In the genomic region with DNA sequence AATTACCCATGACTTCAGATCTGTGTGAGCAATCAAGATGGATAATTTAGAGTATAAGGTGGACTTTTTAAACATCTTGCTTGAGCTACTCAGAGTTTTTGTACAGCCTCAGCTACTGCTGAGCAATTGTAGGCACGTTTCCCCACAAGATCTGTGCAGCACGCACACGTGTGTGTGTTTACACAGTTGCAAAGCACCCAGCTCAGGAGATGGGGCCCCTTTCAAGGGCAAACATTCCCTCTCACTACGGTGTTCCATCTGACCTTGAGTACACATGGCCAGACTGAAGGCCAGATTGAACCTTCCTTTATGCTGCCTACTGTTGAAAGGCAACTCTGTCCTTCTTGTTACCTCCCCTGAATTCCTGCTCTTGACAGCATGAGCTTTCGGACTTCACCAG, we compare ENCODE assay signal across 20 mouse cellular contexts. TPM values are rescaled to one million over a fixed set of nuclear protein-coding genes. Genes with fewer than 3 reads are reported as not detected.
DNase-seq lines count a peak whose midpoint lies in the region; ATAC-seq and TF ChIP-seq lines count a peak whose summit lies in the region.
"Had no signal": no experiment of that assay in that cellular context is flagged by ENCODE, and none has a peak within 500 bp of the region (broad histone marks: within the 10 kb centered on the region; RNA-seq: fewer than 3 reads in every experiment).

No protein-coding gene starts in this region.

- H3K27me3 ChIP-seq in liver, postnatal 0 days (ENCODE audit: insufficient read depth, low read length): peaks cover 37% of the 10 kb centered on the region
- peaks cover 38% of the 10 kb centered on the region for H3K27me3 ChIP-seq in liver, embryonic 11.5 days (replicated peaks; ENCODE audit: control insufficient read depth, insufficient read depth, low read length)
- H3K27me3 ChIP-seq in intestine, embryonic 16.5 days (replicated peaks; ENCODE audit: control insufficient read depth, insufficient read depth, low read length): peaks cover 34% of the 10 kb centered on the region
- H3K27me3 ChIP-seq in stomach, embryonic 14.5 days (ENCODE audit: control insufficient read depth, insufficient read depth, low read length): peaks cover 34% of the 10 kb centered on the region

- ATAC-seq in cerebellum, adult (ENCODE audit: insufficient number of reproducible peaks, low FRiP score, low TSS enrichment): no peak
- no peak for ATAC-seq in liver, postnatal 0 days
- ATAC-seq in liver, embryonic 11.5 days (replicated peaks; ENCODE audit: low FRiP score): no peak
- peak; percentile 60; the same call in 1 of the 2 replicates for ATAC-seq in intestine, embryonic 16.5 days
- 0 out of 2 replicates have a peak, but pooled peaks have one; percentile 63 for ATAC-seq in stomach, embryonic 14.5 days (ENCODE audit: insufficient number of reproducible peaks, insufficient read depth, low FRiP score, low read depth)

- no peaks in the 10 kb centered on the region for H3K36me3 ChIP-seq in liver, postnatal 0 days (replicated peaks; ENCODE audit: insufficient read depth, low read length)
- H3K36me3 ChIP-seq in liver, embryonic 11.5 days (ENCODE audit: control insufficient read depth, insufficient read depth, low read length): no peaks in the 10 kb centered on the region
- no peaks in the 10 kb centered on the region for H3K36me3 ChIP-seq in intestine, embryonic 16.5 days (ENCODE audit: control insufficient read depth, insufficient read depth, low read length)
- no peaks in the 10 kb centered on the region for H3K36me3 ChIP-seq in stomach, embryonic 14.5 days (ENCODE audit: control insufficient read depth, insufficient read depth, low read length)
- H3K36me3 ChIP-seq: embryonic facial prominence, embryonic 15.5 days; heart, embryonic 13.5 days; hindbrain, embryonic 12.5 days; midbrain, embryonic 12.5 days; neural tube, embryonic 12.5 days had no signal

- no peak overlapping the region for H3K4me3 ChIP-seq in liver, postnatal 0 days (ENCODE audit: low read depth, low read length)
- H3K4me3 ChIP-seq in liver, embryonic 11.5 days (ENCODE audit: low read depth, low read length): no peak overlapping the region
- no peak overlapping the region for H3K4me3 ChIP-seq in intestine, embryonic 16.5 days (ENCODE audit: low read length)
- no peak overlapping the region for H3K4me3 ChIP-seq in stomach, embryonic 14.5 days (ENCODE audit: low read depth, low read length)
- H3K4me3 ChIP-seq: embryonic facial prominence, embryonic 15.5 days; heart, embryonic 13.5 days; hindbrain, embryonic 12.5 days; midbrain, embryonic 12.5 days; neural tube, embryonic 12.5 days had no signal

- peak; percentile 16 for DNase-seq in cerebellum, adult 9-11 months
- peak; percentile 7 for DNase-seq in liver, postnatal 0 days
- DNase-seq in liver, embryonic 11.5 days (ENCODE audit: low spot score): no peak
- DNase-seq in thymus, postnatal 4 days: no peak
- DNase-seq: adrenal gland, postnatal 14 days; gastrocnemius, postnatal 25 days; heart, adult 18-20 months; kidney, adult 2 months; left cerebral cortex, postnatal 4 days; liver; lung, postnatal 10 days had no signal

- no peak for TF ChIP-seq EP300 in liver, postnatal 0 days (IDR thresholded peaks at IDR 0.05; ENCODE audit: low read depth)

- peaks cover 15% of the 10 kb centered on the region for H3K4me1 ChIP-seq in liver, postnatal 0 days (ENCODE audit: insufficient read depth)
- H3K4me1 ChIP-seq in liver, embryonic 11.5 days (replicated peaks; ENCODE audit: control insufficient read depth, insufficient read depth, low read length): no peaks in the 10 kb centered on the region; the same call in 1 of the 2 replicates
- H3K4me1 ChIP-seq in intestine, embryonic 16.5 days (ENCODE audit: control insufficient read depth, insufficient read depth, low read length): peaks cover 17% of the 10 kb centered on the region
- no peaks in the 10 kb centered on the region; the same call in 1 of the 2 replicates for H3K4me1 ChIP-seq in stomach, embryonic 14.5 days (ENCODE audit: control insufficient read depth, insufficient read depth, low read length)

- no peak overlapping the region for H3K9ac ChIP-seq in liver, postnatal 0 days (replicated peaks)
- no peak overlapping the region for H3K9ac ChIP-seq in liver, embryonic 11.5 days (ENCODE audit: low read depth, low read length)
- no peak overlapping the region for H3K9ac ChIP-seq in intestine, embryonic 16.5 days (ENCODE audit: low read depth, low read length)
- no peak overlapping the region for H3K9ac ChIP-seq in stomach, embryonic 14.5 days (replicated peaks; ENCODE audit: low read depth, low read length)
- H3K9ac ChIP-seq: embryonic facial prominence, embryonic 15.5 days; heart, embryonic 13.5 days; hindbrain, embryonic 12.5 days; midbrain, embryonic 12.5 days; neural tube, embryonic 12.5 days had no signal

- no peaks in the 10 kb centered on the region for H3K9me3 ChIP-seq in liver, postnatal 0 days (ENCODE audit: low read length)
- H3K9me3 ChIP-seq in liver, embryonic 11.5 days (ENCODE audit: control insufficient read depth, low read length): no peaks in the 10 kb centered on the region
- no peaks in the 10 kb centered on the region for H3K9me3 ChIP-seq in intestine, embryonic 16.5 days (ENCODE audit: control insufficient read depth, low read length)
- no peaks in the 10 kb centered on the region for H3K9me3 ChIP-seq in stomach, embryonic 14.5 days (ENCODE audit: control insufficient read depth, low read depth, low read length)
- H3K9me3 ChIP-seq: embryonic facial prominence, embryonic 15.5 days; heart, embryonic 13.5 days; hindbrain, embryonic 12.5 days; midbrain, embryonic 12.5 days; neural tube, embryonic 12.5 days had no signal

- no peak for TF ChIP-seq CTCF in liver, postnatal 0 days (IDR thresholded peaks at IDR 0.05; ENCODE audit: low read depth)

- no peak overlapping the region for H3K27ac ChIP-seq in liver, postnatal 0 days (ENCODE audit: low read depth)
- H3K27ac ChIP-seq in liver, embryonic 11.5 days (ENCODE audit: low read depth, low read length): no peak overlapping the region
- H3K27ac ChIP-seq in intestine, embryonic 16.5 days (ENCODE audit: low read length): no peak overlapping the region
- H3K27ac ChIP-seq in stomach, embryonic 14.5 days (ENCODE audit: low read length): no peak overlapping the region
- H3K27ac ChIP-seq: embryonic facial prominence, embryonic 15.5 days; heart, embryonic 13.5 days; hindbrain, embryonic 12.5 days; kidney, postnatal 0 days; midbrain, embryonic 12.5 days; neural tube, embryonic 12.5 days had no signal

- H3K4me2 ChIP-seq in liver, postnatal 0 days (ENCODE audit: low read depth, low read length): no peak overlapping the region
- H3K4me2 ChIP-seq in liver, embryonic 11.5 days: no peak overlapping the region
- H3K4me2 ChIP-seq in intestine, embryonic 16.5 days (ENCODE audit: low read depth, low read length): no peak overlapping the region
- H3K4me2 ChIP-seq in stomach, embryonic 14.5 days (replicated peaks; ENCODE audit: low read depth, low read length): no peak overlapping the region
- H3K4me2 ChIP-seq: embryonic facial prominence, embryonic 15.5 days; heart, embryonic 13.5 days; hindbrain, embryonic 12.5 days; midbrain, embryonic 12.5 days; neural tube, embryonic 12.5 days had no signal

- 41% methylated on average over 5 of the region's 5 CpGs for WGBS in liver, postnatal 0 days (ENCODE audit: insufficient replicate concordance)
- WGBS in liver, embryonic 11.5 days: 72% methylated on average over 5 of the region's 5 CpGs
- 34% methylated on average over 5 of the region's 5 CpGs for WGBS in intestine, embryonic 16.5 days
- WGBS in stomach, embryonic 14.5 days: 31% methylated on average over 5 of the region's 5 CpGs

RNA-seq across cellular contexts. Expression of gene Kcnk12, which starts 4.5 kb away (rescaled TPM):
- polyA plus RNA-seq in liver, postnatal 0 days (2015; fragmentation: Nextera tagmentation; extraction: Ambion mirVana): 0.52 and 1.2 TPM in 2 replicates
- polyA plus RNA-seq in liver, embryonic 11.5 days (2014; fragmentation: Nextera tagmentation; extraction: Ambion mirVana): 0.64 and 0.86 TPM in 2 replicates
- polyA plus RNA-seq in intestine, embryonic 16.5 days (2015; fragmentation: Nextera tagmentation; extraction: Ambion mirVana): not detected in 2 replicates
- polyA plus RNA-seq in stomach, embryonic 14.5 days (2014; fragmentation: Nextera tagmentation; extraction: Ambion mirVana): not detected in 2 replicates
- polyA plus RNA-seq: heart, embryonic 13.5 days; kidney, adult 2 months had no signal

Comparison
In these comparisons a context has a peak if more than half of its experiments do, and no peak if none do; other contexts are left out.
1. DNase-seq: peak in cerebellum, adult 9-11 months (single experiment) and liver, postnatal 0 days (single experiment); none in liver, embryonic 11.5 days (single experiment) and thymus, postnatal 4 days (single experiment).
2. ATAC-seq: peak in intestine, embryonic 16.5 days (single experiment) and stomach, embryonic 14.5 days (single experiment); none in cerebellum, adult (single experiment), liver, postnatal 0 days (single experiment) and liver, embryonic 11.5 days (single experiment).